Mouse (Mus musculus) kidney, postnatal 4 days (tissue): Measurements from ENCODE around the gene Blcap.

Source experiments
- DNase-seq, 2 experiments: peaks; one replicate each; pipeline ENCODE4 v3.0.0; 2021; ENCODE audit warnings: mixed read lengths in 2 of 2

Gene Blcap

GRCm38 (mm10) chr2:157517526-157517925 lies 53.5 kb downstream of the Blcap start:
- DNase-seq, result no peak

GRCm38 (mm10) chr2:157514353-157514752 lies 56.7 kb downstream of the Blcap start:
- no peak for DNase-seq

DNA sequence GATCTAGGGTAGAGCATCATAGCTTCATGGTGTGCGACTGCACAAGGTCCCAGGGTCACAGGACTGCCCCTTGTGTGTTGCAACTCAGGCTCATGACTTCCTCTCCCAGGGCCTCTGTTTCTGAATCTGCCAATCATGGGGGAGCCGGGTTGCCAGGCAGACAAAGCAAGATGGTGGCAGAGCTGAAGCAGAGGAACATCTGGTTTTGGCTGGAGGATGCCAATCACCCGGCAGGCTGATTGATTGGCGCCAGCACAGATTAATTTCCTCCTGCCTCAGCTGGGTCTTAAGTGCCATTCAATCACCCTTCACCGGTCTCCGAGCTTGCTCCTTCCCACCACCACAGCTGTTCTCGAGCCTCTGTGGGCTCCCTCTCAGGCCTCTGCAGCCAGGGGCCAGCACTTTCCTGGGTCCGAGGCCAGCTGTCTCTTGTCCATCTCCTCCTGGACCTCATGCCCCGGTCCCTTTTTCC lies 57.3 kb downstream of the Blcap start:
- no peak for DNase-seq

- no peak for DNase-seq
Measured at GRCm38 (mm10) chr2:157512859-157513258, 58.2 kb downstream of the Blcap start.

GRCm38 (mm10) chr2:157510031-157510430 lies 61.0 kb downstream of the Blcap start:
- no peak for DNase-seq

- peak in 1 of 2 experiments; percentile 35 for DNase-seq
Measured at GRCm38 (mm10) chr2:157509182-157509581, 61.9 kb downstream of the Blcap start.

- DNase-seq, result peak; percentile 44 to 54
Measured at GRCm38 (mm10) chr2:157506779-157507178, 64.3 kb downstream of the Blcap start.
